Mouse (Mus musculus): ENCODE data around the gene Rrnad1. TPM values are rescaled to one million over a fixed set of nuclear protein-coding genes. Genes with fewer than 3 reads are reported as not detected.

The Rrnad1 gene
- total and polyA plus RNA-seq, 3 experiments = 10.9 to 21.1 TPM; not detected in 1

GRCm38 (mm10) chr3:87913491-87913890 is 17.0 kb downstream of the Rrnad1 start:
- no peak overlapping the region for H3K9ac ChIP-seq (ENCODE audit: control insufficient read depth, low read depth, low read length, poor library complexity, severe bottlenecking)
- H3K79me2 ChIP-seq (ENCODE audit: control insufficient read depth, insufficient read depth, low read length, poor library complexity) = peaks cover 49% of the 10 kb centered on the region
- peaks cover 20 to 39% of the 10 kb centered on the region in 2 experiments for H3K36me3 ChIP-seq (ENCODE audit: control insufficient read depth in 1 of 2, insufficient read depth in 2 of 2, low read length in 2 of 2)
- no peaks in the 10 kb centered on the region for H3K9me3 ChIP-seq (replicated peaks; ENCODE audit: insufficient read depth, low read length)
- no peak overlapping the region for H3K27ac ChIP-seq (ENCODE audit: control insufficient read depth, low read depth, low read length)
- H3K4me3 ChIP-seq (ENCODE audit: control insufficient read depth in 1 of 2, insufficient read depth in 1 of 2, low read depth in 2 of 2, low read length in 2 of 2) = no peak overlapping the region
- no peak for DNase-seq (ENCODE audit: low read depth, low spot score)
- H3K27me3 ChIP-seq (ENCODE audit: control insufficient read depth in 1 of 2, insufficient read depth in 2 of 2, low read length in 2 of 2) = no peaks in the 10 kb centered on the region
- peaks cover 0 to 28% of the 10 kb centered on the region in 2 experiments; a peak in 3 of 4 replicates for H3K4me1 ChIP-seq (ENCODE audit: control insufficient read depth in 1 of 2, insufficient read depth in 2 of 2, low read length in 2 of 2)
- TF ChIP-seq ZMIZ1 (IDR thresholded peaks at IDR 0.05; ENCODE audit: low read depth, low read length) = no peak
- TF ChIP-seq SIN3A (IDR thresholded peaks at IDR 0.05; ENCODE audit: low read length) = no peak
- TF ChIP-seq TCF12 (IDR thresholded peaks at IDR 0.05; ENCODE audit: low read depth, low read length) = no peak
- no peak for TF ChIP-seq MXI1 (IDR thresholded peaks at IDR 0.05; ENCODE audit: low read depth, low read length)
- no peak for TF ChIP-seq NRF1 (IDR thresholded peaks at IDR 0.05; ENCODE audit: insufficient read depth, low read depth, low read length, poor library complexity, severe bottlenecking)
- no peak for TF ChIP-seq CHD2 (IDR thresholded peaks at IDR 0.05; ENCODE audit: low read length)
- no peak for TF ChIP-seq SMC3 (IDR thresholded peaks at IDR 0.05; ENCODE audit: low read depth, low read length)
- TF ChIP-seq TBP (IDR thresholded peaks at IDR 0.05; ENCODE audit: low read depth, low read length) = no peak
- TF ChIP-seq MEF2A (IDR thresholded peaks at IDR 0.05; ENCODE audit: extremely low read depth, insufficient replicate concordance, low read depth, low read length, poor library complexity, severe bottlenecking) = no peak
- TF ChIP-seq RCOR1 (IDR thresholded peaks at IDR 0.05; ENCODE audit: low read depth, low read length) = no peak
- no peak for TF ChIP-seq POLR2AphosphoS5 (IDR thresholded peaks at IDR 0.05; ENCODE audit: borderline replicate concordance, low read depth, low read length)
- TF ChIP-seq USF1 (IDR thresholded peaks at IDR 0.05; ENCODE audit: low read depth, low read length) = no peak
- TF ChIP-seq TAL1 (IDR thresholded peaks at IDR 0.05; ENCODE audit: low read length) = no peak
- TF ChIP-seq ELF1 (IDR thresholded peaks at IDR 0.05; ENCODE audit: low read depth, low read length) = no peak
- no peak for TF ChIP-seq MYB (IDR thresholded peaks at IDR 0.05; ENCODE audit: low read depth, low read length)
- TF ChIP-seq EP300 (IDR thresholded peaks at IDR 0.05; ENCODE audit: low read depth in 1 of 2, low read length in 2 of 2) = no peak
- TF ChIP-seq ETS1 (IDR thresholded peaks at IDR 0.05; ENCODE audit: low read depth, low read length) = no peak

GRCm38 (mm10) chr3:87910573-87911141 is 19.9 kb downstream of the Rrnad1 start:
- Histone ChIP-seq H3K9me3 (replicated peaks; ENCODE audit: insufficient read depth, low read length) (no peaks in the 10 kb centered on the region), H3K36me3 (ENCODE audit: control insufficient read depth in 1 of 2, insufficient read depth in 2 of 2, low read length in 2 of 2) (peaks cover 13 to 47% of the 10 kb centered on the region in 2 experiments), H3K4me1 (ENCODE audit: control insufficient read depth in 1 of 2, insufficient read depth in 2 of 2, low read length in 2 of 2) (peaks cover 0 to 30% of the 10 kb centered on the region in 2 experiments; a peak in 3 of 4 replicates), H3K9ac (ENCODE audit: control insufficient read depth, low read depth, low read length, poor library complexity, severe bottlenecking) (no peak overlapping the region; the same call in 1 of the 2 replicates), H3K79me2 (ENCODE audit: control insufficient read depth, insufficient read depth, low read length, poor library complexity) (peaks cover 74% of the 10 kb centered on the region), H3K27ac (ENCODE audit: control insufficient read depth, low read depth, low read length) (no peak overlapping the region), H3K4me3 (ENCODE audit: control insufficient read depth in 1 of 2, insufficient read depth in 1 of 2, low read depth in 2 of 2, low read length in 2 of 2) (no peak overlapping the region), H3K27me3 (ENCODE audit: control insufficient read depth in 1 of 2, insufficient read depth in 2 of 2, low read length in 2 of 2) (no peaks in the 10 kb centered on the region)
- DNase-seq (ENCODE audit: low read depth, low spot score) = peak; percentile 55
- TF ChIP-seq HCFC1 (IDR thresholded peaks at IDR 0.05; ENCODE audit: low read depth, low read length) (peak; percentile 84), TAL1 (IDR thresholded peaks at IDR 0.05; ENCODE audit: low read length) (no peak), JUND (IDR thresholded peaks at IDR 0.05; ENCODE audit: low read depth, low read length) (no peak), ZC3H11A (IDR thresholded peaks at IDR 0.05; ENCODE audit: low read depth, low read length) (no peak), NELFE (IDR thresholded peaks at IDR 0.05; ENCODE audit: low read depth, low read length) (no peak)
